21 mouse cellular contexts compared by ENCODE assay signal in genomic region chrX:101345456-101345855, GRCm38 (mm10). TPM values are rescaled to one million over a fixed set of nuclear protein-coding genes. Genes with fewer than 3 reads are reported as not detected.
"Had no signal": no experiment of that assay in that cellular context is flagged by ENCODE, and none has a peak within 500 bp of the region (broad histone marks: within the 10 kb centered on the region; RNA-seq: fewer than 3 reads in every experiment).

No protein-coding gene starts in this region.

- H3K4me3 ChIP-seq: liver, embryonic 15.5 days; megakaryocyte, embryonic 14.5 days; midbrain, embryonic 13.5 days; myocyte; neural tube, embryonic 13.5 days; neural tube, embryonic 15.5 days had no signal

- ATAC-seq: liver, postnatal 0 days; midbrain, embryonic 13.5 days; midbrain, embryonic 16.5 days had no signal

- DNase-seq: liver, postnatal 0 days; lung, embryonic 14.5 days; lung, postnatal 10 days; lung, postnatal 4 days; retina, postnatal 1 day; right cerebral cortex, adult 18-20 months; right cerebral cortex, postnatal 25 days; right cerebral cortex, postnatal 4 days; spleen, adult 18-20 months; thymus, adult 18-20 months; thymus, postnatal 14 days; thymus, postnatal 4 days had no signal

- H3K27me3 ChIP-seq: liver, embryonic 15.5 days; neural tube, embryonic 15.5 days had no signal

- H3K9me3 ChIP-seq: liver, embryonic 15.5 days; megakaryocyte, embryonic 14.5 days; midbrain, embryonic 13.5 days; neural tube, embryonic 13.5 days; neural tube, embryonic 15.5 days had no signal

- H3K4me1 ChIP-seq: liver, embryonic 15.5 days; midbrain, embryonic 13.5 days; neural tube, embryonic 13.5 days; neural tube, embryonic 15.5 days had no signal

- H3K27ac ChIP-seq: liver, embryonic 15.5 days; midbrain, embryonic 13.5 days; neural tube, embryonic 13.5 days; neural tube, embryonic 15.5 days had no signal

- H3K36me3 ChIP-seq: liver, embryonic 15.5 days; midbrain, embryonic 13.5 days; neural tube, embryonic 13.5 days; neural tube, embryonic 15.5 days had no signal

RNA-seq across cellular contexts. Expression of gene Gjb1, which starts 30.7 kb away (rescaled TPM):
- polyA plus RNA-seq: midbrain, embryonic 11.5 days; myocyte; neural tube, embryonic 11.5 days had no signal

RNA-seq across cellular contexts. Expression of gene Nlgn3, which starts 46.5 kb away (rescaled TPM):
- polyA plus RNA-seq: myocyte had no signal
